Mouse (Mus musculus) CD4-positive, CD25-positive, alpha-beta regulatory T cell, adult 4 months (primary cell): Measurements from ENCODE around the gene Rgs10. TPM values are rescaled to one million over a fixed set of nuclear protein-coding genes. Genes with fewer than 3 reads are reported as not detected.

Source experiments
- ATAC-seq: one replicate; pipeline ENCODE4 v1.8.0; 2017
- polyA plus RNA-seq, 2 experiments: library from polyadenylated mRNA; unstranded; fragments of 100-300 nt; shearing (Covaris generic); gene quantifications; one replicate each; pipeline ENCODE4 v1.2.1; 2017

Rgs10 gene
- polyA plus RNA-seq = 100 to 1,000 TPM; 541 to 576 TPM

DNA sequence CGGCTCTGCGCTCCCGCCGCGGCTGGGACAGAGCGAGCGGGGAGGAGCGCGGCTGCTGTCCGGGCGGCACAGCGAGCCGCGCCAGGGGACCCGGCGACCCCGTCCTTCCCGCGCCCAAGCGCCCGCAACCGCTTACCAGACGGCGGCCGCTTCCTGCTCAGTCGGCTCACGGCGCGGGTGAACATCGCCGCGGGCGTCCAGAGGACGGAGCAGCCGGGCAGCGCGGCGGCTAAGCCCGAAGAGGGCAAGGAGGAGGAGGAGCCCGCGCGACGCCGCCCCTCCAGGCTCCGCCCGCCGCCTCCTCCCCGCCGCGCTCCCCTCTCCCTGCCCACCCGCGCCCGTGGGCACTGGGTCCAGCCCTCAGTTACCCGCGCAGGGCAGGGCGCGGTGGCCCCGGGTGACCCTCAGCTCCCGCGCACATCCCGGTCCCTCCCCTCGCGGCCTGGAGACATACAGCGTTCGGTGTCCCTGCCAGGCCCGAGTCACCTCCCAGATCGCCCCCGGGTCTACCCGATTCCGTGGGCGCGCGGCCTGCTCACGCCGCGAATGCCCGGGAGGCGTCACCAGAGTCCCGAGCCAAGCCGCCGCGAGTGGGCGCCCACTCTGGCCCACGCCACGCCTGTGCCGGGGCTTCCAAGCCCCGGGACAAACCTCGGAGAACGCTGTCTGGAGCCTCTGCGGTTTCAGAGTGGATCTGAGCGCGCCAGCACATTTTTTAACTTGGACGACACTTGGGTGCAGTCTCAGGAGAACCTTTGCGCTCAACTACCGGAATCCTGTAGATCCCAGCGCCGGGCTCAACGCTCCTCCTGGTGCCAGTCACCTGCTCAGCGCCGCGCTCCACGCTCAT lies at the start of gene Rgs10:
TSS of gene Rgs10 (minus strand) at position 829 of the 850 bp plus-strand sequence.
- peak; percentile 54 for ATAC-seq

GRCm38 (mm10) chr7:128462406-128462805 lies 43.8 kb upstream of the Rgs10 start:
- no peak for ATAC-seq

DNA sequence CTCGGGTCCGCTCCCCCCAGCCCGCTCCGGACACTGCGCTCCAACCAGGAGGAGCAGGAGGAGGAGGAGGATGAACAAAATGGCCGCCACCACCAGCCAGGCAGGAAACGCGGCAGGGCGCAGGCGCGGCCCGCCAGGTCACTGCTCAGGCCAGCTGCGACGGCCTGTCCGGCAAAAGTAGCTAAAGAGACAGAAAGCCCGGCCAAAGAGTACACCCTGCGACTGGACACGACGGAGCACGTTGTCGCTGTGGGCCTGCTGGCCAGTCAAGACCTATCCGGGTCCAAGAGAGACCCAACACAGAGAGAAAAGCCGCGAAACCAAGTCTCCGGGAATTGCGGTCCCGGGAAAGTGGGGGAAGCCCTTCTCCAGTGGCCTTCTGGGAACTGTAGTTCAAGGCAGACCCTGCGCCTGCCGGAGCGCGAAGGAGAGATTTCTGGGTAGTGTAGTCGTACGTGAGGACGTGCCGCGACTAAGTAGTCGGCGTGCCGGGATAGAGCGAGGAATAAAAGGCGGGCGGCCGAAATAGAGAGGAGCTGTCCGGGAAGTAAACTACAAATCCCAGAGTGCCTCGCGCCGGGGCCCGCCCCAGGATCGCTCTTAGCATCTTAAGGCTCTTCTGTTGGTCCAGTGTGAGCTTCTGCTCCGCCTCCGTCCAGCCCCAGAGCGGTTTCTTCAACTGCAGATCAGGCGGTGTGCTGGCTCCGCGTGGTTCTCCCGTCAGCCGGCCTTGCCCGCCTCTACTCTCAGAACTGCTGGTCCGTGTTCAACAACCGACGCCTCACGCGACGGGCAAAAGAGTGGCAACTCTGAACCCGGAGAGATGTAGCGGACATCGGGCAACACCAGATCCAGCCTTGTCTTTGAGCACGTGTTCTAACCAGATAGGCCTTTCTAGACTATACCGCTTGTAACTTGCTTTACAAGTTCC lies 43.0 kb upstream of the Rgs10 start, which contains the start of gene Tial1:
TSS of gene Tial1 (minus strand) at position 433 of the 931 bp plus-strand sequence.
- peak; percentile 97 for ATAC-seq

GRCm38 (mm10) chr7:128460865-128461228 lies 42.3 kb upstream of the Rgs10 start:
- no peak for ATAC-seq

DNA sequence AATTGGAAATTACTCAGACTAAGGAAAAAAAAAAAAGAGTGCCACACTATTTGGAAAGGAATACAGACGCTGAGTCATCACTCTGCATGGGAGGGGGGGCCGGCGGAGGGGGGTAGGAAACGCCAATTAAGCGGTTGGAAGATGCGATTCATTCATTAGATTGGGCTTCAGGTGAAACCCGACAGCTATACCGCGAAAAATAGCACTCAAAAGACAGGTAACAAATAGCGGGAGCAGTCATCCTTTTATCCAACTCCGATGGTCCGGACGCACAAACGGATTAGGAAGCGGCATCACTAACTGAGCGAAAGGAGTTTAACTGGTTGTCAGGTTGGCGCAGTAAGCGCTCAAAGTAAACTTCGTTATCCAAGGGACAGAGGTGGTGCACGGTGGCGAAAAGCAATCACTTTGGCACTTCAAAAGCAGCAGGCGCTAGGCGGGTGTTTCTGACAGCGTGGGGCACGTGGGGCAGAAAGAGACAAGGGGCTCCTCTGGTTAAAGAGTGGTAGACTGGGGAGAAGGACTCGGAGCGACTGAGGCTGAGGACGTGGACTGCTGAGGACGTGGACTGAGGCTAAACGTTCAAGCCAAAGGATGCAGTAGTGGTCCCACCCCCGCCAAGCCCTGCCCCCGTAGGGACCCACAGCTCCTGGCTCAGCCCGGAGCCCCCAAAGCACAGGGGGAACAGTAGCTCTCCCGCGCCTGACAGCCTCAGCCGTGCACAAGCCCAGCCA lies 41.7 kb upstream of the Rgs10 start:
- ATAC-seq = no peak

GRCm38 (mm10) chr7:128459791-128460130 lies 41.2 kb upstream of the Rgs10 start:
- ATAC-seq = no peak

DNA sequence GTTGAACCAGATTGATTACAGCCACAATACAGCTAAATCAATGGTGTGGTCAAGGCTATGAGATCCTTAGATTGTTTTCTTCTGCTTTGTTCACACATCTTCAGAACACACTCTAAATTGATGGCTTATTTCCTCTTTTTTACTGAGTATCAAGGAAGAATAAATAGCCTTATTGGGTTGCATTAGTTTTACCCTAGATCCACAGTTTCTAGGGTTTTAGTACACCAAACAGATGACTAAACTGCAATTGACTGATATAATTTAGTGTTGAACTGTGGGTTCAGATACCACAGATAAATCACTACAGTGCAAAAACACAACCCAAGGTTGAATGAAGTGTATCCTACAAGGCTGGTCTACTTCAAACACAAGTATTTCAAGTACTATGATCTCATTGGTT lies 39.5 kb upstream of the Rgs10 start:
- no peak for ATAC-seq

DNA sequence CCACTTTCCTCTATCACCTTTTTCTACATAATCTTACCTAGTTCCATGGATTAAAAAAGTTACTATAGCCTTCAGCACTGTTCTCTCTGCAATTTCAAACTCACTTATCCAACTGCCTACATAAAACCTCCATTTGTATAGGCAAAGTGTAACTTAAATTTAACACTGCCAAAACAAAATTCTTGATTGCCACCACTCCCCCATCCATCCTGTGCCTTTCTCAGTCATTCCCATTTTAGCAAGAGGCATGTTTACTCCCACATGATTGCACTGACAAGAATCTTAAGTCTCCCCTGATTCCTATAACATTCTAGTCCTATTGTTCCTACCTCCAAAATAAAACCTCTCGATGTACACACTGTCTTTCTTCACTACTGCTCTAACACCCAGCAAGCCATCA lies 34.2 kb upstream of the Rgs10 start:
- ATAC-seq = no peak

DNA sequence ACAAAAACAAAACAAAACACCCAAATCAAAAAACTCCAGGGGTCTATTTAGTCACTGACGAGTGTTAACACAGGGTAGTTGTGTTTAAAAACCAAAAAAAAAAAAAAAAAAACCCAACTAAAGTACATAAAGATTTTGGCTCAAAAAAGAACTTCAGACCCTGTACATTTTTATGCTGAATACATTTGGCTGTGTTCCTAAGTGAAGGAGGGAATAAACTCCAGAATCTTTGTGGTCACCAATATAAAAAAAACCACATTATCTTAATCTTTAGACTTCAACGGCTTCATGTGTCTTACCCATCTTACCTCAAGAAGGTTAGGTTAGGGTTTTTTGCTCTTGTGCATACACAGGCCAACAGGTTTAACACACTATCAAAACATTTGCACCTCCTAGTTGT lies 22.0 kb upstream of the Rgs10 start:
- ATAC-seq = no peak

DNA sequence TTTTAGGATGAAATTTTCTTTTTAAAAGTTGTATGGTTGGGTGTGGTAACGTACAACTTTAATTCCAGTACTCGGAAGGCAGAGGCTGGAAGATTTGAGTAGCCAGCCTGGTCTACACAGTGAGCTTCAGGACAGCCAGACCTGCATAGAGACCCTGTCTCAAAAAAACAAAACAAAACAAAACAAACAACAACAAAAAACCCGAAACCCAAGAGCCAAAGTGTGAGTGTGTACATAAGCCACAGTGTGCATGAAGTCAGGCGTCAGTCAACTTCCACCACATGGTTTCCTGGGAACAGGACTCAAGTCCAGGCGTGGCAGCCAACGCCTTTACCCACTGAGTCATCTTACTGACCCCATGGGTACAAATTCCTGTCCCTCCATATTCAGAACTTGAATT lies 20.7 kb upstream of the Rgs10 start:
- no peak for ATAC-seq

GRCm38 (mm10) chr7:128438131-128438530 lies 19.6 kb upstream of the Rgs10 start:
- ATAC-seq = no peak

DNA sequence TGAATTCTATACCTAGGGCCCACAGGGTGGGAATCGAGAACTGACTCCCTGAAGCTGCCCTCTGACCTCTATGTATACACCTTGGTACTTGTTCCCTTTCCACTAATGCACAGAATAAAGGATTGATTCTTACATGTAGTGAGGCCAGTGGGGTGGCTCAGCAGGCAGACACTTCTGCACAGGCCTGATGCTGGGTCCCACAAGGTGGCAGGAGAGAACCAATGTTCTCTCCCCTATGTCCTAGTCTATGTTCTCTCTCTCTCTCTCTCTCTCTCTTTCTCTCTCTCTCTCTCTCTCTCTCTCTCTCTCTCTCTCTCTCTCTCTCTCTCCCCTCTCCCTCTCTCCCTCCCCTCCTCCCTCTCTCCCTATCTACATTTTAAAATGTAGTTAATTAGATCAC lies 14.7 kb upstream of the Rgs10 start:
- no peak for ATAC-seq

- no peak for ATAC-seq
Measured at GRCm38 (mm10) chr7:128432574-128432973, 14.0 kb upstream of the Rgs10 start.

DNA sequence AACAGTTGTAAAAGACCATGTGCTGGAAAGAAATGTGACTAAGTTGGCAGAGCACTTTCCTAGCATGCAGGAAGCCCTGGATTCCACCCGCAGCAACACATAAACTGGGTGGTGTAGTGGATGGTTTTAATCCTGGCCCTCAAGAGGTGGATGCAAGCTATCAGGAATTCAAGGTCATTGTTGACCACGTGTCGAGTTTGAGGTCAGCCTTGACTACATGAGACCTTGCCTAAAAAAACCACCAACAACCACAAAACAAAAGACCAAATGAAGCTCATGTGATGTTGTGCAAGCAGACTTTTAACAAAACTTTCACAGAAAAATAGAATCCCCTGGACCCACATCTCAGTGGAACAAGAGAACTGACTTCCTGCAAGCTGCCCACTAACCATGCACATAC lies 3.9 kb upstream of the Rgs10 start:
- ATAC-seq = no peak

- ATAC-seq = no peak
Measured at GRCm38 (mm10) chr7:128421701-128422100, 3.1 kb upstream of the Rgs10 start.

DNA sequence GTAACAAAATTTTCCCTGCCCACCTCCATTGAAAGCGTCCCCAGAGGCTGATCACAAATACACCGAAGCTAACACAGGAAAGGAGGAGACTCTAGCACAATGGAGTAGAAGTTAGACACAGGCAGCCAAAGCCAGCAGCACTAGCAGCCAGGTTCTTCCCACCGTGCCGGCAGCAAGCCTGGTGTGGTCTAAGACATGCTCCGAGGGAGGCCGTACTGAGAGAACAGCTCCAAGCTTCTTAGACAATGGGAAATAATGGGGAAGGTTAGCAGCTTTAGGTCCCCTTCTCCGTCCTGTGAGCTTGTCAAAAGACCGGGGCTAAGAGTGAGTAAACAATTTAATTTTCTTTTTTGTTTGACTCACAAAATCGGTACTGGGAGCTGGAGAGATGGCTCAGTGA lies 1.1 kb upstream of the Rgs10 start:
- no peak for ATAC-seq

DNA sequence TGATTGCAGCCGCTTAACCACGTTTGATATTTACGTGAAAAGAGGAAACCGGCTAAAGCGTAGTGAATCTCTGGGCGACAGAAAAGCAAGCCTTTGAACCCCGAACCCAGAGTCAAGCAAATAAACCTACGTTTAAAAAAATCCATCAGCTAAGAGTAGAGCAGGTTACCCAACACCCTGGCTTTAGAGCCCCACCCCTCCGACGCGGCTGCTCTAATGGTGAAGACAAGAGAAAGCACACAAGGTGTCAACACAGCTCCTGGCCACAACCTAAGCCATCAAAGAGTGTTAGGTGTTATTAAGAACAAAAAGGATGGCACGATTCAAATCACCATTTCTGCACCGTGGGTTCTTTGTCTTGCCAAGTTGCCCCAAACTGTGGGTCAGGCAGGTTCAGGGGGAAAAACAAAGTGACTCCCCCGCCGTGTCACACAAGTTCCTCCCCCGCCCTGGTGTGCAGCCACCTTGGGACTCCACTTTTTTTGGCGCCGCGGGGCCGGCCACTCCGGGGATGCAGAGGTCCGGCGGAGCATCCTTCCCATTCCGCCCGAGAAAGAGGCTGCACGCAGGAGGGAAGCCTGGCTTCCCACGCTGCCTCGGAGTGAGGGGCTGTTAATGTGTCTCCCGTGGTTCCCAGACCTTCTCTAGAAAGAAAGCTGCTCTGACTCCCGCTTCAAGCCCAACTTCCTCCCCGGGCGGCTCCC lies 1.2 kb downstream of the Rgs10 start:
- ATAC-seq = peak; percentile 55

GRCm38 (mm10) chr7:128416664-128417063 lies 1.9 kb downstream of the Rgs10 start:
- no peak for ATAC-seq

DNA sequence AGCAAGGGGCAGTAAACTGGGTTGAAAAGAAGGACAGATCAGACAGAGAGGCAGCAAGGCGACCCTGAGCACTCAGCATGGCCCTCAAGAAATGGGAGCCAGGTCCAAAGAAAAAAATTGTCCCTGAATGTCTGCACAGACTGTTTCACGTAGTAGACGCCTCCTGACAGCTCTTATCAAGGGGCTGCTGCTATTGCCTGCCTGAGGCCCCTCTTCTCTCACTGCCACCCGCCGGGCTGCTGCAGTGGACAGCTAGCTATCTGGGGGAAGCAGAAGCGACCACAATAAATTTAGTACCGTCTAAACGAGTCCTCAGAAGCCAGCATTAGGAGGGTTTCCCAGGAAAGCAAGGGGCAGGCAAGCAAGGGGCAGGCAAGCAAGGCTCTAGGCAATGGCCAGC lies 4.1 kb downstream of the Rgs10 start:
- ATAC-seq = no peak

DNA sequence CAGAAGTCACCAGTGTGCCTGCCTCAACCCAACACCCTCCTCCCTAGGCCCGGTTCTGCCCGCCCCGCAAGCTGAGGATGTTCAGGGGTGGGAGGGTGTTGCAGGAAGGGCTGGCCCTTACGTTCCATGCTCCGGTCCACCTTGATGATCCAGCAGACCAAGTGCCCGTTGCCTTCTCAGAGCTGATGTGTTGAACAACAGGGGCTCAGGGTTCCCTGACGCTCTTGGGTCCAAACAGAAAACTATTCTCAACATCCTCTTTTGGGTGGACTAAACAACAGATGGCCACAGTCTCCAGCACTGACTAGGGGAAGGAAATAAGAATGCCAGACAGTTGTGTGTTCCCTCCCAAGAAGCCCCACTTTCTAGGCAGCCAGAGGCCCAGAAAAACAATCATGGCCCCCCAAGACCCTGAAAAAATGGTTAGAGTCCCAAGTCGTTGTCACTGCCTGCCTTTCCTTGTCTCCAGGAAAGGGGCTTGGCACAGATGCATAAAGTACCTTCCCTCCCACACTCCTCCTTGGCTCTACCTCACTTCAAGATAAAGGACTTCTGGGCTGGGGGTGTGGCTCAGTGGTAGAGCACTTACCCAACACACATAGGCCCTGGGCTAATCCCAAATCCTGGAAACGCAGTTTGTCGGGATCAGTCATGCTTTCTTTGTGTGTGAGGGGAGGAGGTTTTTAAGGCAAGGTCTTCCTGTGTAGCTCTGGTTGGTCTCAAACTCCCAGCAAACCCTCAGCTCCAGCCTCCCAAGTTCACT lies 6.3 kb downstream of the Rgs10 start:
- peak; percentile 34 for ATAC-seq

DNA sequence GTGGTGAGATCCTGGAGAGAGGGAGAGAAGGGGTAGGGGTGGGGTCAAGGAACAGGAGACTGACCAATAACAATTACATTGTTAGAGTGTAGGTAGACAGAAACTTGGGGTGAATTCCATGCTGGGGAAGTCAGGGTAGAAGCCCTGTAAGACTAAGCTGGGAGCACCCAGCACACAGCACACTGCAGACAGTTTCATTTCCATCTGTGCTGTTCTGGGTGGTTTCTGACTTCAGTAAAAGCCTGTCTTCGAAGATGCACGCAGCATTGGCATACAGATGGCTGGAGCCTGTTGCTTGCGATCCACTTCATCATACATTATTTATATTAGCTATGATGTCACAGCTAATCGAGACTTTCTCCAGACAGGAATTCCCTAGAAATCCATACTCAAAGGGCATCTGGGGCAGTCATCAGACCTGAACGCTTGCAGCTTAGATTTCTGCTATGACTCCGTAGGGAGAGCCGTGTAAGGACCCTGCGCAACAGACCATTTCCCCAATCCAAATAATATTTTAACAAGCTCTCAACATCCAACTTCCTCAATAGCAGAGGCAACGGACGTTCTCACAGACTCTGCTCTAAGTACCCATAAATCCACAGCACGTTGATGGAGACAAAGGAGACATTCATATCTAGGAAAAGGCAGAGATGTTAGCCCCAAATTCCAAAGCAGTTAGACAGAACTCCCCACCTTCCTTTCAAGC lies 7.7 kb downstream of the Rgs10 start:
- ATAC-seq = no peak
